Mouse (Mus musculus) midbrain, postnatal 0 days (tissue): ENCODE data around the gene Zc3h10. TPM values are rescaled to one million over a fixed set of nuclear protein-coding genes. Genes with fewer than 3 reads are reported as not detected.

Source experiments
- ATAC-seq: fragments of 200-750 bp; cut with Nextera tagmentation; 2 replicates; pipeline ENCODE4 v1.8.0; 2017; ENCODE audit warnings: moderate number of reproducible peaks, mild to moderate bottlenecking, moderate TSS enrichment, moderate library complexity; ENCODE audit not compliant: low FRiP score
- DNase-seq: peaks from one replicate; pipeline ENCODE4 v3.0.0-alpha.2; 2015; ENCODE audit warnings: low spot score
- H3K27ac ChIP-seq: fragments of 300-500 bp; sonication (generic); 2 replicates; pipeline ENCODE4 v1.5.1; 2014; ENCODE audit warnings: low read depth, mild to moderate bottlenecking, low read length, mixed read lengths
- H3K27me3 ChIP-seq: fragments of 300-500 bp; sonication (generic); 2 replicates; pipeline ENCODE4 v1.6.1; 2014; ENCODE audit warnings: low read length, control low read depth, mixed read lengths; ENCODE audit not compliant: insufficient read depth
- H3K36me3 ChIP-seq: fragments of 300-500 bp; sonication (generic); 2 replicates; pipeline ENCODE4 v1.6.1; 2014; ENCODE audit warnings: low read length, control low read depth, mixed read lengths; ENCODE audit not compliant: insufficient read depth
- H3K4me1 ChIP-seq: fragments of 300-500 bp; sonication (generic); 2 replicates; pipeline ENCODE4 v1.6.1; 2014; ENCODE audit warnings: mild to moderate bottlenecking, control low read depth, antibody characterized with exemption, low read length, mixed read lengths; ENCODE audit not compliant: insufficient read depth
- H3K4me2 ChIP-seq: fragments of 300-500 bp; sonication (generic); 2 replicates; pipeline ENCODE4 v1.6.1; 2014; ENCODE audit warnings: low read depth, mild to moderate bottlenecking, low read length, mixed read lengths; ENCODE audit not compliant: poor library complexity, severe bottlenecking
- H3K4me3 ChIP-seq: fragments of 300-500 bp; sonication (generic); 2 replicates; pipeline ENCODE4 v1.5.1; 2014; ENCODE audit warnings: low read depth, mild to moderate bottlenecking, low read length, moderate library complexity
- H3K9ac ChIP-seq: fragments of 300-500 bp; sonication (generic); replicated peaks from 2 replicates; pipeline ENCODE4 v1.6.1; 2014; ENCODE audit warnings: mild to moderate bottlenecking, low read length, moderate library complexity, mixed read lengths; ENCODE audit not compliant: poor library complexity, severe bottlenecking
- H3K9me3 ChIP-seq: fragments of 300-500 bp; sonication (generic); 2 replicates; pipeline ENCODE4 v1.6.1; 2016; ENCODE audit warnings: low read length, control low read depth
- CTCF ChIP-seq: IDR thresholded peaks from 2 replicates; pipeline ENCODE4 v1.5.1; 2016; ENCODE audit warnings: antibody characterized with exemption, mild to moderate bottlenecking
- WGBS: fragments of 180-500 bp; shearing (Covaris S2); extraction: QIAGEN DNeasy Blood & Tissue Kit; methylation state at CpG from one replicate; pipeline ENCODE4 v1.1.7; 2014; 5-methylcytosine and 5-hydroxymethylcytosine counted together
- polyA plus RNA-seq: library from polyadenylated mRNA; unstranded; fragments of >200 nt; fragmentation: Nextera tagmentation; extraction: Ambion mirVana; gene quantifications from 2 replicates; pipeline ENCODE4 v1.2.1, GENCODE M21; 2015
- total RNA-seq: library from RNA; depleted of rRNA; stranded (reverse); fragments of >200 nt; gene quantifications from 2 replicates; pipeline ENCODE4 v1.2.3, GENCODE M21; 2014

Gene Zc3h10
- total and polyA plus RNA-seq, 2 experiments from 2014 or later = 12.0 to 30.3 TPM

- Histone ChIP-seq H3K4me2 (no peak overlapping the region), H3K9ac (no peak overlapping the region), H3K27ac (no peak overlapping the region), H3K27me3 (peaks cover 5% of the 10 kb centered on the region; the same call in 1 of the 2 replicates), H3K36me3 (peaks cover 8% of the 10 kb centered on the region; the same call in 1 of the 2 replicates), H3K4me1 (no peaks in the 10 kb centered on the region), H3K4me3 (no peak overlapping the region), H3K9me3 (no peaks in the 10 kb centered on the region)
- 92% methylated on average over 4 of the region's 4 CpGs for whole genome bisulfite sequencing
- ATAC-seq = no peak
- no peak for TF ChIP-seq CTCF
- no peak for DNase-seq
Observed at GRCm38 (mm10) chr10:128515044-128515443, 32.5 kb downstream of the Zc3h10 start.

GRCm38 (mm10) chr10:128511761-128512160 is 35.8 kb downstream of the Zc3h10 start:
- ATAC-seq (no peak), DNase-seq (no peak)
- no peaks in the 10 kb centered on the region for H3K9me3 ChIP-seq
- TF ChIP-seq CTCF = no peak
- H3K36me3 ChIP-seq = peaks cover 12% of the 10 kb centered on the region
- H3K27ac ChIP-seq = no peak overlapping the region
- H3K9ac ChIP-seq = no peak overlapping the region
- 83% methylated on average over 12 of the region's 12 CpGs for WGBS
- peaks cover 4% of the 10 kb centered on the region; the same call in 1 of the 2 replicates for H3K27me3 ChIP-seq
- no peak overlapping the region for H3K4me2 ChIP-seq
- H3K4me1 ChIP-seq = no peaks in the 10 kb centered on the region
- no peak overlapping the region for H3K4me3 ChIP-seq

DNA sequence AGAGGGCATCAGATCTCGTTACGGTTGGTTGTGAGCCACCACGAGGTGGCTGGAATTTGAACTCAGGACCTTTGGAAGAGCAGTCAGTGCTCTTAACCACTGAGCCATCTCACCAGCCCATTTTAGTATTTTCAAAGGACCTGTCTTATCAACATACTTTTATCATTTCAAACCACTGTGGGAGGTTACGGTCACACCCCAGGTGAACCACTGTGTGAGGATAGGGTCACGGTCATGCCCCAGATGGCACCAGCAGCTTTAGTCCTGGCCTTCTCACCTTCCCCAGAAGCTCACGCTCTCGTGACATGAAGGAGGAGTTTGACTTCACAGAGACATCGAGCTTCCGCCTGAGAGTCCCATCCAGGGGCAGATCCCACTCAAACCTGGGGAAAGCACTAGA is 36.4 kb downstream of the Zc3h10 start:
- ATAC-seq = no peak
- no peaks in the 10 kb centered on the region for H3K4me1 ChIP-seq

GRCm38 (mm10) chr10:128510301-128510700 is 37.3 kb downstream of the Zc3h10 start:
- Histone ChIP-seq H3K27ac (no peak overlapping the region), H3K4me1 (no peaks in the 10 kb centered on the region)
- 91% methylated on average over 11 of the region's 11 CpGs for WGBS

More for the DNA sequence above, 36.4 kb downstream of the Zc3h10 start:
- H3K36me3 ChIP-seq = peaks cover 12% of the 10 kb centered on the region
- no peak for TF ChIP-seq CTCF
- 88% methylated on average over 9 of the region's 9 CpGs for WGBS
- H3K4me2 ChIP-seq = no peak overlapping the region
- no peaks in the 10 kb centered on the region for H3K27me3 ChIP-seq
- no peak overlapping the region for H3K4me3 ChIP-seq
- no peak for DNase-seq
- H3K27ac ChIP-seq = no peak overlapping the region
- no peak overlapping the region for H3K9ac ChIP-seq
- no peaks in the 10 kb centered on the region for H3K9me3 ChIP-seq

GRCm38 (mm10) chr10:128509831-128510230 is 37.7 kb downstream of the Zc3h10 start:
- no peak for TF ChIP-seq CTCF
- 84% methylated on average over 4 of the region's 4 CpGs for WGBS
- H3K27ac ChIP-seq = no peak overlapping the region
- no peaks in the 10 kb centered on the region for H3K9me3 ChIP-seq
- no peaks in the 10 kb centered on the region for H3K4me1 ChIP-seq
- peaks cover 9% of the 10 kb centered on the region for H3K36me3 ChIP-seq
- DNase-seq = no peak
- no peak overlapping the region for H3K4me3 ChIP-seq
- no peak overlapping the region for H3K9ac ChIP-seq
- ATAC-seq = no peak
- no peaks in the 10 kb centered on the region for H3K27me3 ChIP-seq
- no peak overlapping the region for H3K4me2 ChIP-seq

More at GRCm38 (mm10) chr10:128510301-128510700, 37.3 kb downstream of the Zc3h10 start:
- Histone ChIP-seq H3K4me3 (no peak overlapping the region), H3K9ac (no peak overlapping the region), H3K36me3 (peaks cover 12% of the 10 kb centered on the region), H3K9me3 (no peaks in the 10 kb centered on the region), H3K27me3 (no peaks in the 10 kb centered on the region), H3K4me2 (no peak overlapping the region)
- ATAC-seq (no peak), DNase-seq (no peak)
- no peak for TF ChIP-seq CTCF

- WGBS = 88% methylated on average over 9 of the region's 9 CpGs
- H3K4me1 ChIP-seq = no peaks in the 10 kb centered on the region
- no peak overlapping the region for H3K27ac ChIP-seq
- no peak overlapping the region for H3K9ac ChIP-seq
- H3K36me3 ChIP-seq = peaks cover 9% of the 10 kb centered on the region
- no peaks in the 10 kb centered on the region for H3K9me3 ChIP-seq
- H3K27me3 ChIP-seq = no peaks in the 10 kb centered on the region
- DNase-seq = no peak
- no peak for ATAC-seq
- TF ChIP-seq CTCF = no peak
- H3K4me3 ChIP-seq = no peak overlapping the region
- no peak overlapping the region for H3K4me2 ChIP-seq
Observed at GRCm38 (mm10) chr10:128509203-128509602, 38.4 kb downstream of the Zc3h10 start.
